Mouse (Mus musculus) left cerebral cortex, adult 2 months (tissue): ENCODE results near the gene Dnah17. TPM values are rescaled to one million over a fixed set of nuclear protein-coding genes. Genes with fewer than 3 reads are reported as not detected.
A peak's percentile ranks its signal among the peaks of the same experiment; 100 is the strongest.

Experiments used
- DNase-seq, 2 experiments: peaks; one replicate each; pipeline ENCODE4 v3.0.0; 2021 to 2022; ENCODE audit warnings: low spot score in 2 of 2, mixed read lengths in 1 of 2; ENCODE audit errors: extremely low spot score in 1 of 2
- H3K27ac ChIP-seq: fragments of 200-600 bp; 2 replicates; pipeline ENCODE4 v1.8.1; 2022
- H3K4me3 ChIP-seq: fragments of 200-600 bp; 2 replicates; pipeline ENCODE4 v1.8.1; 2022
- CTCF ChIP-seq: fragments of 200-600 bp; IDR thresholded peaks from 2 replicates; pipeline ENCODE4 v1.8.1; 2022; ENCODE audit warnings: antibody characterized with exemption, mild to moderate bottlenecking, moderate library complexity
- intact Hi-C: fragments of 180-260 bp; cut with DNase I; formaldehyde crosslinking; loops from one replicate; pipeline ENCODE4 v1.15.1; 2025
- long read RNA-seq, 2 experiments: library from polyadenylated mRNA; stranded (forward); transcript quantifications; one replicate each; pipeline ENCODE4 v2.0.0; 2021; ENCODE audit warnings: borderline mapping rate in 2 of 2
- total RNA-seq, 2 experiments: library from RNA; stranded (reverse); gene quantifications; 2 replicates each; pipeline ENCODE4 v1.2.3; 2021

The Dnah17 gene
- under 1 TPM; 0.05 to 0.16 TPM for total RNA-seq
- long read RNA-seq, experiment 1 = 0 reads
- long read RNA-seq, experiment 2, partial matches to known transcripts = 0 of 1 reads
- long read RNA-seq, experiment 2, other reads (novel, unspliced or antisense) = 1 of 1 reads

- H3K27ac ChIP-seq = no peak within 1 kb of the TSS
- TF ChIP-seq CTCF = no peak
- intact Hi-C loops = no loop called here
- no peak within 1 kb of the TSS for H3K4me3 ChIP-seq
- DNase-seq = no peak
Observed at GRCm38 (mm10) chr11:118130534-118130933, at the start of gene Dnah17. TSS of gene Dnah17 (minus strand) at chr11:118130634.

GRCm38 (mm10) chr11:118180199-118180598, 49.8 kb upstream of the Dnah17 start:
- no peak for DNase-seq
- Histone ChIP-seq H3K27ac (no peak overlapping the region), H3K4me3 (no peak overlapping the region)
- no peak for TF ChIP-seq CTCF
- intact Hi-C loops = no loop called here

- no peak for DNase-seq
- Histone ChIP-seq H3K27ac (no peak overlapping the region), H3K4me3 (no peak overlapping the region)
- no peak for TF ChIP-seq CTCF
- intact Hi-C loops = no loop called here
Observed at GRCm38 (mm10) chr11:118178236-118178635, 47.8 kb upstream of the Dnah17 start.

GRCm38 (mm10) chr11:118174752-118175151, 44.3 kb upstream of the Dnah17 start:
- intact Hi-C loops = no loop called here
- no peak overlapping the region for H3K4me3 ChIP-seq
- TF ChIP-seq CTCF = no peak
- no peak for DNase-seq
- H3K27ac ChIP-seq = no peak overlapping the region

- H3K27ac ChIP-seq = no peak overlapping the region
- H3K4me3 ChIP-seq = no peak overlapping the region
- intact Hi-C loops = no loop called here
- TF ChIP-seq CTCF = no peak
- DNase-seq = no peak
Observed at GRCm38 (mm10) chr11:118172768-118173167, 42.3 kb upstream of the Dnah17 start.

- intact Hi-C loops = no loop called here
- TF ChIP-seq CTCF = no peak
Observed at GRCm38 (mm10) chr11:118170333-118170732, 39.9 kb upstream of the Dnah17 start.

GRCm38 (mm10) chr11:118168714-118169113, 38.3 kb upstream of the Dnah17 start:
- H3K27ac ChIP-seq = no peak overlapping the region
- H3K4me3 ChIP-seq = no peak overlapping the region
- TF ChIP-seq CTCF = no peak
- DNase-seq = no peak
- intact Hi-C loops = no loop called here

More at GRCm38 (mm10) chr11:118170333-118170732, 39.9 kb upstream of the Dnah17 start:
- no peak overlapping the region for H3K27ac ChIP-seq
- no peak overlapping the region for H3K4me3 ChIP-seq
- no peak for DNase-seq

- TF ChIP-seq CTCF = no peak
- no peak for DNase-seq
- Histone ChIP-seq H3K27ac (no peak overlapping the region), H3K4me3 (no peak overlapping the region)
- intact Hi-C loops = no loop called here
Observed at GRCm38 (mm10) chr11:118166626-118167025, 36.2 kb upstream of the Dnah17 start.

GRCm38 (mm10) chr11:118165681-118166080, 35.2 kb upstream of the Dnah17 start:
- intact Hi-C loops = no loop called here
- Histone ChIP-seq H3K4me3 (no peak overlapping the region), H3K27ac (no peak overlapping the region)
- TF ChIP-seq CTCF = peak; percentile 11
- no peak for DNase-seq

GRCm38 (mm10) chr11:118164566-118164965, 34.1 kb upstream of the Dnah17 start:
- intact Hi-C loops = no loop called here
- H3K4me3 ChIP-seq = no peak overlapping the region
- no peak overlapping the region for H3K27ac ChIP-seq
- no peak for DNase-seq
- no peak for TF ChIP-seq CTCF

GRCm38 (mm10) chr11:118162245-118162644, 31.8 kb upstream of the Dnah17 start:
- intact Hi-C loops = no loop called here
- TF ChIP-seq CTCF = no peak
- DNase-seq = no peak
- no peak overlapping the region for H3K4me3 ChIP-seq
- H3K27ac ChIP-seq = no peak overlapping the region

GRCm38 (mm10) chr11:118161240-118161639, 30.8 kb upstream of the Dnah17 start:
- Histone ChIP-seq H3K4me3 (no peak overlapping the region), H3K27ac (no peak overlapping the region)
- TF ChIP-seq CTCF = no peak
- no peak for DNase-seq
- intact Hi-C loops = no loop called here

- intact Hi-C loops = no loop called here
- TF ChIP-seq CTCF = no peak
- DNase-seq = no peak
- H3K4me3 ChIP-seq = no peak overlapping the region
- no peak overlapping the region for H3K27ac ChIP-seq
Observed at GRCm38 (mm10) chr11:118160763-118161162, 30.3 kb upstream of the Dnah17 start.
